Mouse (Mus musculus) CH12.LX (cell line): ENCODE measurements around the gene Olfr1395.

Source experiments
- CTCF ChIP-seq, 2 experiments: IDR thresholded peaks in 1 of 2; conservative IDR thresholded peaks in 1 of 2; 2 replicates each; pipeline ENCODE4 v1.5.1; 2011 to 2012; ENCODE audit warnings: low read depth in 2 of 2, low read length in 2 of 2, improper control_type of control experiment in 1 of 2, inconsistent platforms in 1 of 2, mild to moderate bottlenecking in 1 of 2, moderate library complexity in 1 of 2
- E2F4 ChIP-seq: IDR thresholded peaks from 2 replicates; pipeline ENCODE4 v1.6.1; 2011; ENCODE audit warnings: low read depth, low read length, improper control_type of control experiment; ENCODE audit not compliant: insufficient replicate concordance
- JUND ChIP-seq: conservative IDR thresholded peaks from 2 replicates; pipeline ENCODE4 v1.6.1; 2011; ENCODE audit warnings: low read depth, low read length, improper control_type of control experiment
- MAFK ChIP-seq: IDR thresholded peaks from 2 replicates; pipeline ENCODE4 v1.6.1; 2011; ENCODE audit warnings: low read length, improper control_type of control experiment; ENCODE audit not compliant: insufficient replicate concordance
- MAX ChIP-seq: IDR thresholded peaks from 2 replicates; pipeline ENCODE4 v1.6.1; 2011; ENCODE audit warnings: low read length, improper control_type of control experiment
- POLR2A ChIP-seq: IDR thresholded peaks from 2 replicates; pipeline ENCODE4 v1.6.1; 2011; ENCODE audit warnings: low read depth, mild to moderate bottlenecking, improper control_type of control experiment, low read length
- RCOR1 ChIP-seq: conservative IDR thresholded peaks from 2 replicates; pipeline ENCODE4 v1.6.1; 2012; ENCODE audit warnings: low read depth, mild to moderate bottlenecking, inconsistent platforms, low read length, improper control_type of control experiment
- TBP ChIP-seq: conservative IDR thresholded peaks from 2 replicates; pipeline ENCODE4 v1.6.1; 2011; ENCODE audit warnings: low read depth, low read length, improper control_type of control experiment
- USF1 ChIP-seq: IDR thresholded peaks from 2 replicates; pipeline ENCODE4 v1.6.1; 2014; ENCODE audit warnings: low read depth, mild to moderate bottlenecking, inconsistent platforms, low read length, improper control_type of control experiment
- ZC3H11A ChIP-seq: IDR thresholded peaks from 2 replicates; pipeline ENCODE4 v1.6.1; 2012; ENCODE audit warnings: low read depth, mild to moderate bottlenecking, inconsistent platforms, low read length, improper control_type of control experiment
- ZKSCAN1 ChIP-seq: IDR thresholded peaks from 2 replicates; pipeline ENCODE4 v1.6.1; 2012; ENCODE audit warnings: low read depth, inconsistent platforms, low read length, improper control_type of control experiment, borderline replicate concordance
- ZMIZ1 ChIP-seq: IDR thresholded peaks from 2 replicates; pipeline ENCODE4 v1.6.1; 2012; ENCODE audit warnings: low read depth, mild to moderate bottlenecking, inconsistent platforms, low read length, improper control_type of control experiment

DNA sequence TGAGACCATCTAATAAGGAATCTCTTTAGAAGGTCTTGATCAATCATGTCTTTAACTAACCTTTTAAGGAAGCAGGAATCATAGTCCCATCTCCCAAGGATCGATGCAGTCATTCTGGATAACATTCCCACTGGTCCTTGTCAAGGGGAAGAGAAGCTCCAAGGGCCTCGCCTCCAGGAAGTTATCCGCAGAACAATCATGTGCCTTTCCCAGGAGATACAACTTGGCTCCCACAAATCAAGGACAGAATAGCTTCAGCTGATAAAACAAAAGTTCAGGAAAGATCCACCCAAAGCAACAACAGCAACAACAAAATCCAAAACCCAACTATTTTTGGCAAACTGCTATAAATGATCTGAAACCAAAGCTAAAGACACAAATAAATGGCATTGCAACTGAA, 22.4 kb upstream of the Olfr1395 start:
- TF ChIP-seq POLR2A = no peak
- no peak for TF ChIP-seq TBP
- no peak for TF ChIP-seq JUND
- TF ChIP-seq ZC3H11A = no peak
- no peak for TF ChIP-seq USF1
- no peak for TF ChIP-seq MAFK
- no peak for TF ChIP-seq MAX
- TF ChIP-seq CTCF (conservative IDR thresholded peaks at IDR 0.05 in 1 of 2, IDR thresholded peaks at IDR 0.05 in 1 of 2; ENCODE audit: low read depth in 2 of 2, low read length in 2 of 2) = no peak
- no peak for TF ChIP-seq ZMIZ1
- no peak for TF ChIP-seq RCOR1
- no peak for TF ChIP-seq E2F4
- no peak for TF ChIP-seq ZKSCAN1
